Mouse (Mus musculus): ENCODE data around the gene Gm10300. TPM values are rescaled to one million over a fixed set of nuclear protein-coding genes. Genes with fewer than 3 reads are reported as not detected.

Gm10300 gene
- polyA plus RNA-seq (2017; shearing (Covaris generic)): not detected

DNA sequence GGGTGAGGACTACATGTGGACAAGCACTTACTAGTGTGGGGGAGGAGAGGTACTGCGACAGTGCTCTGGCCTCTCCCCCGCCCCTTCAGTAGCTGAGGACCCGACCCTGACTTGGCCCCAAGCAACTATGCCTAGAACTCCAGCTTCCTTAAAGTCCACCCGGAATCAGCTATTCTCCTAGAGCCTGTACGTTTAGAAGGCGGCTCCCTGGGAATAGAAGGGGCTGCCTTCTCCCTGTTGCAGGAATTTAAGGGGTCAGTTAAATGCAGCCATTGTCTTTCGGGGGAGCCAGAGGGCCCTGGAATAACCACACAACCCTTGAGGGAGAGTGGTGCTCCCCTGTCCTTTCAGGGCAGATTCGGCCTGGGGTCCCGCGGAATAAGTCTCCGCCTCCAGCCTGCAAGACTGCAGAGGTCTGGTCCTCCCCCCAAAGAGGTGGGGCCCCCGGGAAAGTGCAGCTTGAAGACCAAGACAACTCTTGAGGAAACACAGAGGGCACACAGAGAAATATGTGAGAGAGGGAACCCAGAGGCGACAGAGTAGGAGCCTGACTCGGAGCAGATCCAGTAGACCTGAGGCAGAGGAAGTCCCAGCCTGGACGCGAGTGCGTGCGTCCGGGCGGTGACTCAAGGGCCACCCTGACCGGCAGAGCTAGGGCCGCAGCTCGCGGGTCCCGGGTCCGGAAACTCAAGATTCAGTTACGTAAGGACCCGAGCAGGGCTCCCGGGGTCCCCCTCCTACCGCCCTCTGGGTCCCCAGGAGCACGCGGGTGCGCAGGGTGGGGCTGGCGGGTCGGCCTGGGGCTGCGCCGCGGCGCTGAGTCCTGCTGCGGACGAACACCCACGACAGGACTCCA is at the start of gene Gm10300:
Gene Gm10300, plus strand, starts transcription at position 621 of the 856 bp plus-strand sequence.

DNA sequence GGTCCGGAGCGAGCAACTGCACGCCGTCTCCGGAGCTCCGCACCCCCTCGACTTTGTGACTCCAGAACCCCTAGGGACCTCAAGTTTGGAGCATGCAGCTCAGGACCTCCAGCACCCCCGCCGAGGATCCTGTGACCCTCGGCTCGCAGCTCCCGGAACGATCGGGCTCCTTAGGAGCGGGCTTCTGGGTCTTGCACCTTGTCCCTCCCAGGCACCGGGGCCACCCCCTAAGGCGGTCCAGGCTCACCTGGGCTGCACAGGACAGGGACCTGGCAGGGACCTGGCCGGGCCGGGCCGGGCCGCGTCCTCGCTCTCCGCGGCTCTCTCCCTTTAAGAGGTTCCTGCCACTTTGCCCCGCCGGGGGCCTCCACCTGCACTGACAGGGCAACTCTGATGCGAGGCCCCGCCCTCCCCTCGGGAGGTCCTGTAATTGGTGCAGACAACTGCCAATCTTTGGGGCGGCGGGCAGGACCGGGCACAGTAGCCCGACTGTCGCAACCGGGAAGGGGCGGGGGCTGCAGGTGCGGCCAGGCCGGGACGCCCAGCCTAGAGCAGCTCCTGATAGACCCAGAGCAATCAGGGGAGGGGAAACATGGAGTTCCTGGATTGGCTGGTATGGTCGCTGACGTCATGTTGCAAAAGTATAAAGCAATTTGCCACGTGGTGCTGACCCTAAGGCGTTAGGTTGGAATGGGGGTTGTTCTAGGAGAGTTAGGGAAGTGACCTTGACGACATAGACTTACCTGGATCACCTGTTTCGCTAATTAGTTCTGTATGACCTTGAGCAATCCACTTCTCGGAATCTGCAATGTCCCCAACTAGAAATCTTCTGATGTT is 654 bp downstream of the Gm10300 start, which contains the start of gene Epb41:
Gene Epb41, minus strand, starts transcription at position 389 of the 837 bp plus-strand sequence.

Other genes starting within 250 kb of the Gm10300 start
- not detected for gene Ptpru, start 236.4 kb upstream of the Gm10300 start, polyA plus RNA-seq (2017; shearing (Covaris generic))
- 32.3 TPM for gene Mecr, start 231.2 kb upstream of the Gm10300 start, polyA plus RNA-seq (2017; shearing (Covaris generic))
- 33.3 TPM for gene Srsf4, start 201.1 kb upstream of the Gm10300 start, polyA plus RNA-seq (2017; shearing (Covaris generic))
- not detected for gene Tmem200b, start 152.9 kb upstream of the Gm10300 start, polyA plus RNA-seq (2017; shearing (Covaris generic))
- gene Epb41, start 624 bp downstream of the Gm10300 start, polyA plus RNA-seq (2017; shearing (Covaris generic)): 94.9 TPM
- gene Oprd1, start 69.8 kb downstream of the Gm10300 start, polyA plus RNA-seq (2017; shearing (Covaris generic)): 0.07 TPM
- 128 TPM for gene Ythdf2, start 137.6 kb downstream of the Gm10300 start, polyA plus RNA-seq (2017; shearing (Covaris generic))
- 5.5 TPM for gene Gmeb1, start 186.9 kb downstream of the Gm10300 start, polyA plus RNA-seq (2017; shearing (Covaris generic))
- 97.0 TPM for gene Taf12, start 199.7 kb downstream of the Gm10300 start, polyA plus RNA-seq (2017; shearing (Covaris generic))
- gene Rab42, start 228.7 kb downstream of the Gm10300 start, polyA plus RNA-seq (2017; shearing (Covaris generic)): 0.39 TPM

Data from inflammation-experienced regulatory T-cells, adult 16 weeks (primary cell).